Mouse (Mus musculus): ENCODE results near the gene Tsen2. TPM values are rescaled to one million over a fixed set of nuclear protein-coding genes. Genes with fewer than 3 reads are reported as not detected.

The Tsen2 gene
- total RNA-seq, 2 experiments from 2014 or later, result 18.7 to 35.8 TPM

DNA sequence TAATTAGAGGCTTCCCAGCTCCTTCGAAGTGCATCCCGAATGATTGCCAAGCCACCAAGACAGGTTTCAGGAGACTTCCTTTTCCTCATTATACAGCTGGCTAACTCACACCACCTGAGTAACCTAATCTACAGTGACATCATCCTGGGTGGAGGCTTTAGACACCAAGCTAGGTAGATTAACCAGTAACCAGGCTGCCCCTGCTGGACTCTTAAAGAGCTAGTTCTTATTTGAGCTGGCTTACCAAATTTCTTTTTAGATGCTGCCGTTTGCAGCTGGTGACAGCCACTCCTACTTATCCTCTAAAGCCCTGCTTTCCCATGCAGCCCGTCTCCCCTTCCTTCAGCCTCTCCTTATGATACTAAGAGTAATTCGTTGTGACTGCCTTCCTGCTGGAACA, 48.0 kb downstream of the Tsen2 start, which contains the start of gene Mkrn2os:
Gene Mkrn2os, minus strand, starts transcription at position 119 of the 400 bp plus-strand sequence.
- ATAC-seq (replicated peaks; ENCODE audit: low FRiP score, low TSS enrichment, poor library complexity, severe bottlenecking), result no peak

DNA sequence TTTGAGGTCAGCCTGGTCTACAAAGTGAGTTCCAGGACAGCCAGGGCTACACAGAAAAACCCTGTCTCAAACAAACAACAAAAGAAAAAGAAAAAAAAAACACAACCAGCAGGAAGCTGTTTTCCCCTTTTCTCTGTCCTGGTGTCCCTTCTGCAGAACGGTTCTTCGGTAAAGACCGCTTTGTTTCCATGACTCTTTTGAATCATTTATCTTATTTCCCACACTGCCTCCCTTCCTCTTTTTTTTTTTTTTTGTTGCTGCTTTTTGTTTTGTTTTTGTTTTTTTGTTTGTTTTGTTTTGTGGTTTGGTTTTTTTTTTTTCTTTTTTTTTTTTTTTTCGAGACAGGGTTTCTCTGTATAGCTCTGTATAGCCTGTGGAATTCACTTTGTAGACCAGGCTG, 48.8 kb downstream of the Tsen2 start:
- no peak for ATAC-seq (replicated peaks; ENCODE audit: low FRiP score, low TSS enrichment, poor library complexity, severe bottlenecking)

DNA sequence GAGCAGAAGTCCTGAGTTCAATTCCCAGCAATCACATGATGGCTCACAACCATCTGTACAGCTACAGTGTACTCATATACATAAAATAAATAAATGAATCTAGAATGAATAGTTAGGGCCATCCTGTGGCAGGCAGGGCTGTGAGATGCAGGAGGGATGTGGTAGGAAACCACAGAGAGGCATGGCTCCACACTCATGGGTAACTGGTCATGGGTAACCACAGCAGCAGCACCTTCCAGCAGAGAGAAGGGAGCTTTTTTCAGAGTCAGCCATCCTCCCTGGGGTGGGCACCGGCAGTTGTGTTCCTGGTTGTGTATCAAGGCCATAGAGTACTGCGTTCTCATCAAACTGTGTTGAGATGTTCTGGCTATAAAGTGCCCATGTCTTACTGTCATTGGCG, 50.0 kb downstream of the Tsen2 start:
- no peak for ATAC-seq (replicated peaks; ENCODE audit: low FRiP score, low TSS enrichment, poor library complexity, severe bottlenecking)

DNA sequence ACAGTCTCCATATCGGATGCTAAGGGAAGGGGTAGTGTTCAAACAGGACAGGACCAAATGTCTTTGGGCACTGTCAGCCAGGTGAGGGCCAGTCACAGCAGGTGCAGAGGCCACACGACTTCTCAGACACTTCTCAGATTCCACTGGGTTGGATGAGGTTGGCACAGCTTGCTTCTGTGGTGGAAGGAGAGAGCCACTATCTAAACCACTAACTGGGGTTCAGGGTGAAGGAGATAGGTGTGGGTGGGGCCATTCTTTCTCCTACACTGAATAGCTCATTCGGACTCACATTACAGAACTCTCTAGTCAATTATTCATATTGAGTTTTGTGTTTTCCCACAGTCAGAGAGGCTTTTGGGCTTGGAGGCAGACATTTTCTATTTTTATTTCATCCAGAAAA, 51.2 kb downstream of the Tsen2 start:
- peak; percentile 86 for ATAC-seq (replicated peaks; ENCODE audit: low FRiP score, low TSS enrichment, poor library complexity, severe bottlenecking)

DNA sequence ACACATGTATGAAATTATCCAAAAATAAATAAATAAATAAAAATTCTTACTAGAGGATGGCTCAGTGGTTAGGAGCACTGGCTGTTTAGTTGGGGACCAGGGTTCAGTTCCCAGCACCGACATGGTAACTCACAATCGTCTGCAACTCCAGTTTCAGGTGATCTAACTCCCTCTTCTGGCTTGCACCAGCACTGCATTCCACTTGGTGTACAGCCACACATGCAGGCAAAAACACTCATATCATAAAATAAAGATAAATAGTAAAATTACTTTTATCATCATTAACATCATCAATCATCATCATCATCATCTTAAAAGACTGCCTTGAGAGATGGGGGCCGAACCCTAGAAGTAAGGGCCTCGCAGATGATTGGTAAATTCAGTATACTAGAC, 56.9 kb downstream of the Tsen2 start:
- ATAC-seq (replicated peaks; ENCODE audit: low FRiP score, low TSS enrichment, poor library complexity, severe bottlenecking), result no peak

DNA sequence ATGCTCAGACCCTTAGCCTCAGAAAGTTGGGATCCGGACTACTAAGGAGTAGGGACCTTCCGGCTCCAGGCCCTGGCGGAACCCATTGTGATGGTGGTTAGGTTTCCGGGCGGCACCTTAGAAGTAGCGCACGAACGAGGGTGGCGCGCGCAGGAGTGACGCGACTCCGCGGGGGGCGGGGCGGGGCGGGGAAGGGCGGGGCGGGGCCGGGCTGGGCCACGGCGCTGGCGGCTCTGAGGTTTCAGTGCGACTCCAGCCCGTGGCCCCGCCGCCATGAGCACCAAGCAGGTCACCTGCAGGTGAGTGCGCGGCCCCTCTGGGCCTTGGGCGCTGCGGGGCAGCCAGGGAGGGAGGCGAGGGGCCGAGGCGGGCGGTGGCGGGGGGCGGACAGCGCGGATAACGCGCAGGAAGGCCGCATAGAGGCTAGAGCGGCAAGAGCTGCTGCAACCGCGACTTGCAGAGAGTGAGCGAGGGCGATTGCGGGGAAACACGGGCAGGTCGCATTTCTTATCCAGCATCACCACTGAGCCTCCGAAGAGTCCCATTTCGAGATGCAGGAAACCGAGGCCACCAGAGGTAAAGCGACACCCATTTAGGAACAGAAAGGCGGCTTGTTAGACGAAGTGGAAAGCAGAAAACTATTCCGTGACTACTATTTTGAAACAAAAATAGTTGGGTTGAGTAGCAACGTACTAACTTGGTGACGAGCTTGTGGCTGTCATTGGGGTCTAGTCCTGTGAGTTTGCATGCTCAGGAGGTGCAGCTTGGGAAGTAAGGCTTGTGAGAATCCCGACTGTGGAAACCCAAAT, 57.5 kb downstream of the Tsen2 start, which contains the start of gene Mkrn2:
Gene Mkrn2, plus strand, starts transcription at position 188 of the 809 bp plus-strand sequence.
- ATAC-seq (replicated peaks; ENCODE audit: low FRiP score, low TSS enrichment, poor library complexity, severe bottlenecking), result peak; percentile 73

DNA sequence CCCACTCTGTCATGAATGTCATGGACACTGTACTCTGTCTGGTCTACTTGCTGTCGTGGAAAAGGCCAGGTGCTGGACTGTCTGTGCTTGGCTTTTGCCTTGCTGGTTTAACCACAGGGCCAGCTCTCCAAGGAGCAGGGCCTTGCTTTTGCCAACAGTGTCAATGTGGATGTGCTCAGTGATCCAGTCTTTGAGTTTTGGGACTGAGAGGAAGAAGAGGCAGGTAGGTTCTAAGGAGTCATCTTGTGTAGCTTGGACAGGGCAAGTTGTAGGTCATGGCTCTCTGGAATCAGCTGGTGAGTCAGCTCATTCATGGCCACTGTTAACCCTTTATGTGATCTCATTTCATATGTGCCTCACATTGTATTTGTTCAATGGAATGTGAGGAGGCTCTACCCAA, 62.0 kb downstream of the Tsen2 start:
- no peak for ATAC-seq (replicated peaks; ENCODE audit: low FRiP score, low TSS enrichment, poor library complexity, severe bottlenecking)

- no peak for ATAC-seq (replicated peaks; ENCODE audit: low FRiP score, low TSS enrichment, poor library complexity, severe bottlenecking)
Measured at GRCm38 (mm10) chr6:115607429-115607828, 63.0 kb downstream of the Tsen2 start.

GRCm38 (mm10) chr6:115609121-115609520, 64.7 kb downstream of the Tsen2 start:
- ATAC-seq (replicated peaks; ENCODE audit: low FRiP score, low TSS enrichment, poor library complexity, severe bottlenecking), result peak; percentile 76

- no peak for ATAC-seq (replicated peaks; ENCODE audit: low FRiP score, low TSS enrichment, poor library complexity, severe bottlenecking)
Measured at GRCm38 (mm10) chr6:115610301-115610700, 65.8 kb downstream of the Tsen2 start.

DNA sequence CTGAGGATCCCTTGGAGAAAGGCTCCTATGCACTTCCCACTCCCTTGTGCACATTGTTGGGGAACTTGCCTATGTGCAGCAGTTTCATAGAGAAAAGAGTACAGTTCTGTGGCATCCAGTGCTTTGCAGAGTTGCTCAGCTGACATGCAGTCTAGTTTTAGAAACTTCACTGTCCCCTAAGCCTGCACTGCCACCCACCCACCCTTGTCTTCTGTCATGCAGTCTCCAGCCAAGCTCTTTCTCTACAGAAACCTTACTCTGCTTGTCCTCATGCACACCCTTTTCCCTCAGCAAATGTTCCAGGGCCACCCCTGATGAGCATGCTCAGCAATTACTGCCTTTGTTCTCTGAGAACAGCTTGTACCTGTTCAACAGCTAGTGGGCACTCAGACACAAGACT, 69.3 kb downstream of the Tsen2 start:
- ATAC-seq (replicated peaks; ENCODE audit: low FRiP score, low TSS enrichment, poor library complexity, severe bottlenecking), result no peak

GRCm38 (mm10) chr6:115615983-115616382, 71.5 kb downstream of the Tsen2 start:
- ATAC-seq (replicated peaks; ENCODE audit: low FRiP score, low TSS enrichment, poor library complexity, severe bottlenecking), result no peak

DNA sequence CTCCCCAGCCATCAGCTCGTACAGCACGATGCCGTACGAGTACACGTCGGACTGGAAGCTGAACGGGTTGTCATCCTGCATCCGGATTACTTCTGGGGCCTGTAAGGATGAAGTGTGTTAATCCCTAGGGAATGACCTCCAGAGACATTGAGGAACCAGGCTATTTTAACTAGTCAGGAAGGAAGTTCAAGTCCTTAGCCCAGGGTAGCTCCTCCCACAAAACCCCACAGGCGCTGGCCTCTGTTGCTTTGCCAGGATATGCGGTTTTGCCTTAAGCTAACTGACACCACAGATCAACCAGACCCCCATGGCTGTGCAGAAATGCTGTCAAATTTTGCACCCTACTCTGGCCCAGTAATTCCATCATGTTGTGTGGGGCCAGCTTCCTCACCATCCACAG, 75.4 kb downstream of the Tsen2 start:
- peak; percentile 33 for ATAC-seq (replicated peaks; ENCODE audit: low FRiP score, low TSS enrichment, poor library complexity, severe bottlenecking)

DNA sequence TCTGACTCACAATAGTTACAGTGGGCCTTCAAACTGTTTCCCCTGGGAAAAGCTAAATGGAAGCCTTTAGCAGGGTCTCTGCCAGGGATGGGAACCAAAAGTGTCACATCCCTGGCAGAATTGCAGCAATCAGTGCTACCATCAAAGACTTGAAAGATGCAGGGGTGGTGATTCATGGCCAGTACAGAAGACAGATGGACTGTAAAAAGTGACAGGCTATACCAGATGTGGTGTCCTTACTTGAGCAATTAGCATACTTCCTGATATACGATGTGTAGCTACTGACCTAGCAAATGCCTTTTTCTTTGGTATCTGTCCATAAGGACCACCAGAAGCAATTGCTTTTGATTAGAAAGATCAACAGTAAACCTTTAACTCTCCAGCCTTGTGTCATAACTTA, 76.5 kb downstream of the Tsen2 start:
- ATAC-seq (replicated peaks; ENCODE audit: low FRiP score, low TSS enrichment, poor library complexity, severe bottlenecking), result no peak

DNA sequence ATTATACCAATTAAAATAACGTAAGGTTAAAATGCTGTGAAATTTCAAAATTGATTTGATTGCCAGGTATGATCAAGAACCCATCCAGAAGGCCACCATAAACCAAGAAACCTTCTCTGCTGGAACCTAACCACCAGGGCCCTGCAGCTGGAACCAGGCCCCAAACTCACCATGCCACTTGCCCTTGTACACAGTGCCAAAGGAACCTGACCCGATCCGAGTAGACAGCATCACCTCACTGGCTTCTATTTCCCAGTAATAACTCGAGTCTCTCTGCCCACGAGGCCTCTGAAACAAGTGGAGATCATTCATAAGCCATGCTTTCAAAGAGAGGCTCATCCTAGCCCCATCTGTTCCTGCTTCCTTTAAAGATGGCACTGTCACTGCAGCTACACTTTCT, 81.7 kb downstream of the Tsen2 start:
- ATAC-seq (replicated peaks; ENCODE audit: low FRiP score, low TSS enrichment, poor library complexity, severe bottlenecking), result no peak

Other genes starting within 250 kb of the Tsen2 start
- gene Pparg, start 183.7 kb upstream of the Tsen2 start, total RNA-seq (2014; fragmentation: Nextera tagmentation), result not detected in 2 replicates
- not detected in 2 replicates for gene Pparg, start 183.7 kb upstream of the Tsen2 start, total RNA-seq (2017)
- not detected in 2 replicates for gene Mkrn2os, start 47.9 kb downstream of the Tsen2 start, total RNA-seq (2014; fragmentation: Nextera tagmentation)
- not detected in 2 replicates for gene Mkrn2os, start 47.9 kb downstream of the Tsen2 start, total RNA-seq (2017)
- gene Mkrn2, start 57.2 kb downstream of the Tsen2 start, total RNA-seq (2014; fragmentation: Nextera tagmentation), result 5.5 and 17.0 TPM in 2 replicates
- gene Mkrn2, start 57.2 kb downstream of the Tsen2 start, total RNA-seq (2017), result 14.7 and 26.0 TPM in 2 replicates
- gene Raf1, start 132.0 kb downstream of the Tsen2 start, total RNA-seq (2014; fragmentation: Nextera tagmentation), result 112 and 136 TPM in 2 replicates
- gene Raf1, start 132.0 kb downstream of the Tsen2 start, total RNA-seq (2017), result 68.6 and 77.5 TPM in 2 replicates
- 27.1 and 36.9 TPM in 2 replicates for gene Tmem40, start 217.7 kb downstream of the Tsen2 start, total RNA-seq (2014; fragmentation: Nextera tagmentation)
- gene Tmem40, start 217.7 kb downstream of the Tsen2 start, total RNA-seq (2017), result 24.0 and 36.5 TPM in 2 replicates
- gene Cand2, start 229.9 kb downstream of the Tsen2 start, total RNA-seq (2014; fragmentation: Nextera tagmentation), result 0.54 and 2.1 TPM in 2 replicates
- gene Cand2, start 229.9 kb downstream of the Tsen2 start, total RNA-seq (2017), result 0.72 and 0.89 TPM in 2 replicates

All from megakaryocyte-erythroid progenitor cell, adult 5-6 weeks (primary cell).